Mouse (Mus musculus) urinary bladder, postnatal 14 days (tissue): ENCODE measurements at regions not wholly inside any gene's neighbourhood (a gene's known extent, or its start where the extent isn't known, plus 50 kb on each side); places are given as distances from the start of the nearest gene placed in this dataset.

Source experiments
- DNase-seq: peaks from one replicate; pipeline ENCODE4 v3.0.0; 2021; ENCODE audit warnings: low spot score

DNA sequence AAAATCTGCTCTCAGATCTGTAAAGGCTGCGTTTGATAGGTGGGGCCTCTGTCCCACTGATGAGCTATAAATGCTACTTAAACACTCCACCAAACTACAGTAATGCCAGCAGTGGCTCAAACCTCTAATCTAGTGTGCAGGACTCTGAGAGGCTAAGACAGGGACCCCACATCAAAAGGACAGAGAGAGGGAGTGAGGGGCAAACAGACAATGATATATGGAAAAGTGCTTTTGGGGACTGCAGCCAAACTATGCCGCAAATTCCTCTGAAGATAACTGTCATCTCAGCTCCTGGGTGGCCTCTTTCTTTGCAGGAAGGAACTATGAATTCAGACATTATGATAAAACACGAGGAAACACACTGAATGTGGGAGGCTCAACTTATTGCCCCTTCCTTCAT is 138.9 kb upstream of the Ddit4l start:
- no peak for DNase-seq

DNA sequence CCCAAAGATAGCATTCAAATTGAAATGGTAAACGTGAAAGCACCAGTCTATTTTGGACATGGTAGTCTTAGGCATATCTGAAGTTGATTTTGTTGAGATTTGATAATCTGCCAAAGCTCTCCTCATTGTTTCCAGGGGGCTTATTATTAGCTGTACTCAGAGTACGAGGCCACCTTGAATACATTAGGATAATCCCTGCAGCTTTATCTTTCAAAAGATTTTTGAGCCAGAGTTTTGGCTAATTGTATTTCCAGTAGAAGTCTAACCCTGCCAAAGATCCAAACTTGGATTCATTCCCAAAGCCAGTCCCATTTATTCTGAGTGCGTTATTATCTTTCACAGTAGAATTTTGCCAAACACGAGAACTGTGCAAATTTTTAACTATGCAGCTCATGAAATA is 138.4 kb upstream of the Ddit4l start:
- DNase-seq: no peak

DNA sequence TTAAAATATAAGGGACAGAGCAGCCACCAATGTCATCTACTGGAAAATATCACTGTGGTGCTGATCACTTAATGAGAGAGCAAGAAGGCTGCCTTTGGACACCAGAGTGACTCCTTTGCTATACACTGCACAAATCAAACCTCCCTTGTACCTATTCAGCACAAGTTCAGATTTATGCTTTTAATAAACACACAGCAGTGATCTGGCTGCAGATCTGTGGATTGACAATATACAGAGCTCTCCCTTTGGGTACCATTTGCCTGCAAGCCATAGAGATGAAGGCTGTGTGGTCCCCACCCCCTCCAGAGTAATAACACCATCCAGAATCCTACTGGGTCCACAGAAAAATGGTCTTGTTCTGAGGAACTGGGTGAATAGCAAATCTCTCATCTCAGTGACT is 131.8 kb upstream of the Ddit4l start:
- no peak for DNase-seq

DNA sequence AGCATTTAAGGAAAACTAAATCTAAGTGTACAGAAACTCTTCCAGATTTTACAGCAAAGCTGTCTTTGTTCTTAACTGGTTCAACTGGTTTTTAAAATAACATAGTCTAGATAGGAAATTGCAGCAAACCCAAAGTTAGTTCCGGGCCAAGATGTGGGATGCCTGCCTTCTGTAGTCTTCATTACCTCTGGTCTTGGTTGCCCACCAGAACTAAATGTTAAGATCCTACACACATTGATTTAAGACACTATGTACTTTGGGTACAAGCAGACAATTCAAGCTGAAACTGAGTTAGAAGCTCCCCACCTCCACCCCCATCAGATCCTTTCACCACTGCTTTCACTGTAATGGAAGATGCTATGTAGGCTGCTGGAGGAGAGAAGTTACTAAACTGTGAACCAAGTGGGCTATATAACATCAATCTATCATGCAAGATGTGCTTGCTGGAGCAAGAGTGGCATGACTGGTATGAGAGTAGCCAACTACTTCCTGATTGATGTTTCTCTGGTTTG is 129.8 kb upstream of the Ddit4l start:
- no peak for DNase-seq

DNA sequence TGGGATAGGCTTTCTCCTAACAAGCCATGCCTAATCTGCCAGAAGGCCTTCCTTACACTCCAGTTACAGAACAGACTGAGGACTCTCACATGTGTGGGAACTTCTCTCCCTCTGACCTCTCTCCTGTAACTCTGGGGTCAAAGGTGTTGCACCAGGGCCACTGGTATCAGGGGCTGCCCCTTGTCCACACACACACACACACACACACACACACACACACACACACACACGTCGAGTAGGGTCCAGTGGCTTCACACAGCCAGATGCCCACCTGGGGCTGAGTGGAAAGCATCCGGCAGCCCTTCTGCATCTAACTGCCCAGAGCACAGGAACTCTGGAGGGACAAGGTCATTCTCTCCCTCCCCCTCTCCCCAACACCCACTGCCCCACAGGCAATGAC is 123.1 kb upstream of the Ddit4l start:
- DNase-seq: no peak

DNA sequence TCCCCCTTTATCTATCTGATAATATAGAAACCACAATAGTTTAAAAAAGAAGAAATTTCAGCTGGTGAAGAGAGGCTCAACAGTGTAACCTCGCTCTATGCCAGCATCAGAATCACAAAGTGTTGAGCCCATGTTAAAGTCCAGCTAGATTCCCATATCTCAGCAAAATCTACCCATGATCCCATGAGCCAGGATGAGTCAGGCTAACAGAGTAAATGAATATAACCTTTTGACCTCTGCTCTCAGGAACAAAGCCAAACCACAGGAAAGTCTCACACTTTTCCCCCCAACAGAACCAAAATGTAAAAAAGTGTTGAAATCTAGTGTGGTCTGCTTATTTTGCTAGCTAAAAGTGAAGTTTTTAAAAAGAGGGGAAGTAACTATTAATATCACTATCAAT is 110.1 kb upstream of the Ddit4l start:
- DNase-seq: no peak

DNA sequence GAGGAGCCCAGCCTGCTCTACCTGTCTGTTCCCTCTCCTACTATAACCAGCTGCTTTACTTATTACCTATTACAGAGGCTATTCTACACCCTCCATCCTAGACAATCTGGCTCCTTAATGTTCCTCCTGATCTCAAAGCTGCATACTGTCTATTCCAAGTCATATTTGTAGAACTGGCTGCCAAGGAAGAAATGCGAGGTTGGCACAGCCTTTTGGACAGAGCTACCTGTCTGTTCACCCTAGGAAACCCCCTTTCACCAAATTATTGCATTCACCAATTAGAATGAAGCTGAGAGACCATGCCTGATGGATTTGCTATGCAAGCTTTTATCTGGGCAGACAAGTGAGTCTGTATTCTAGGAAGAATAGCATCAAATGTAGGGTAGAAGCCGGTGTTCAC is 109.0 kb upstream of the Ddit4l start:
- no peak for DNase-seq

DNA sequence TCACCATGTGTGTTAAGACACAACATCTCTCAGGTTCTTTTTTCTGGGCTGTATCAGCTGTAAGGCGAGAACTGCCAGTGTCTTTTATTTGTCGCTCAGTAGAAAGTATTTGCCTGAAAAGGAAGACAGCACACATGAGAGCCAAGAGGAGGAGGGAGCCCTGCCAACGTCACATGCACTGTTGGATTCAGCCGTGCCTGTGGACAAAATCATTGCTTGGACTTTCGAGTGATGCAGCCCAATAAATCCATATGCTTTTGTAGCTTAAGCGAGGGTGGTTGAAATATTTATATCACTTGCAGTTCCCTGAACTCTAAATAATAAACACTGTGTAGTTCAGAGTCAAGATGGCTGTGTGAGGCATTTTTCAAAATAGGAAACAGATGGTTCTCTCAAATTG is 108.4 kb upstream of the Ddit4l start:
- peak; percentile 31 for DNase-seq

DNA sequence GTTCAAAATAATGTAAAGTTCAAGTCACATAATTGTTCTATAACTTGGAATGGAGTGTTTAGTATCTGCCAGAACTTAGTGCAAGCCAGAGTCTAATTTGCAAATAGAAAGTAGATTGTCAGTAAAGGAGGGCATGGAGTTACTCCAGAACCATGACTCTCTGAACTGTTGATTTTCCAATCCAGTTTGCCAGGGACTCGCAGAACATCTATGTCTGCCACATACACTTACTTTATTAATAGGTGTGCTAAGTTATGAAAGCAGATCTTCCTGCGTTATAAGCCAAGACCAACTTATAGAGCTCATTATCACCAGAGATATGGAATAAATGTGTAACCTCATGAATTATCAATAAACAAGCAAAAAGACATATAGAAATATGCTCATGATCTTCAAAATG is 107.2 kb upstream of the Ddit4l start:
- DNase-seq: no peak

DNA sequence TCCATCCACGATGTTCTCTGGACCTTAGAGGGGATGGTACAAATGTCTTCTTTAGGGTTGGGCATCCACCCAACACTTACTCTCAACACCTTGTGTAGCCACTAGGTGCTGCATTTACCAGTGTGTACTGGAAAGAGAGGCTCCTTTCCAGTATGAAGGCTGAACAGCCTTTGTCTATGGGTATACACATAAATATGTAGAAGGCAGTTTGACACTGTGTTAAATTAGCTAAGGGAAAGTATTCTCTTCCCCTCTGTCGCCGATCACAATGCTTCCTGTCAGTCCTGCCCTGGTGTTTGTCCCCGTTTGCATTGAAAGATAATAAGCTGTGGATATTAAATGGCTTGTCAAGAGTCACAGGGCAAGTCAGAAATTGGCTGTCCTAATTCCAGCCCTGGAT is 104.0 kb upstream of the Ddit4l start:
- no peak for DNase-seq

DNA sequence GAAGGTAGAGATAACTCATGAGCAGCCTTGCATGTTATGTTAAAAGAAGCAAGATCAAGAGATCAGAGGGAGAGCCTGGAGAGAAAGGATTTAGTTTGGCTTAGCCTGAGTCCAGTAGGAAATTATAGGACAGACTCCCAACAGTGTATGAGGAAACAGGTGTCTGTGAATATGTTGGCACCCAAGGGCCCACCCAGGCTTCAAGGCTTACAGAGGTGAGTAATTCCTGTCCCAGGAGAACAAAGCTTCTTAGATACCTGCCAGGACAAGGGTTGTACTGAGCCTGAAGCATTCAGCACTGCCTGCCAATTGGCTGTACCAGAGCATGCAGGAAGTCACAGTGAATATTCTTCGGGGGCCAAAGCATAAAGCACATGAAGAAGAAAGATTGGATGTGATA is 101.2 kb upstream of the Ddit4l start:
- DNase-seq: no peak

DNA sequence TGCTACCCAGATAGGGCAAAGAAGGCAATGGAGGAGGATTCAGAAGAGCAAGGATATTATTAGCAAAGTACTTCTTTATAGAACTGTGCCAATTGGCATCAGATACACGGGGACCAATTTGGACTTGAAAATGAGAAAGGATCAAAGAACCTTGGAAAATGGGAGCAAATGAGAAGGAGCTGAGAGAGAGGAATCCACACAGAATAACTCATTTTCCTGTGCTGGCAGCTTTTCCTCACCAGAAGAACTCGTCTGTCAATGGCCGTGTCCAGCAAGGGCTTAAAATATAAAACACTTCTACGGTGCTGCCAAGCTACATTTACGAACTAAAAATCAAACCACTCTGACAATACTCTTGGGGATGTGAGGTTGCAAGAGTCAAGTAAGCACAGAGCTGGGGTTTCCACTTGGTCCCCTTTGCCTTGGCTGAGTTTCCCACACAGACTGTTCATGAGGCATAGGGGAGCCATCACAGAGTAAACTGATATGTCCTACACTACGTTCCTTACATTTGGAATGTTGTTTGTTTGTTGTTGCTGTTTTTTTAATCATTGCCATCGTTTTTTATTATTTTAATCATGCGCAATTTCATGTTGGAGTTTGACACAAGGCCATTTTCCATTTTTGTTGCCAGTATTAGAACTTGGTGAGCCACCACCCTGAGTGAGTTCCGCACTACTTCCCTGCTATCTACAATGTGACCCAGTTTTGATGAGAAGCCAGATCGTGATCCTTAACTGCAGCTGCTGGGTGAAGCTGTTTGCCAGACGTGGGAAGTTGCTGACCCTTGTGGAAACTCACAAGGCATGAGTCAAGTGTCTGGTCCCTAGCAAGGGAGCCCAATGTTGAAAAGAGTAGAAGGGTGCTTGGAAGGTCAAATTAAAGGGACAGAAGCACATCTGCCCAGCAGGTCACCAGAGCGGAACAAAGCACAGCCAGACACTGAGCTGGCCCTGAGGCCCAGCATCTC is 95.5 kb upstream of the Ddit4l start:
- no peak for DNase-seq

DNA sequence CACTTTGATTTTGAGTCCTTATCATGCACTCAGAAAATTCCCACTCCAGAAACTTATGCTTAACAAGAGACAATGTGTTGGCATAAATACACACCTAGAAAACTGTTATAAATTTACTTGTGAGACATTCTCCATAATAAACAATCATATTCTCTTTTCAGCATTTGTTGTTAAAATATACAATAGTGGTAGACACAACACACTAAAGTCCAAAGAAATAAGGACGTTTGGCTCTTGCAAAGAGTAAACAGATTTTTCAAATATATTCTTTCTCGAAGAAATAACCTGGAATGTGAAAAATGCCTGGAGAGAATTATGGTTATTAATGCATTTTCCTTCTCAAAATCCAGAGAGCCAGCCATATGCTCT is 91.8 kb upstream of the Ddit4l start:
- DNase-seq: no peak

DNA sequence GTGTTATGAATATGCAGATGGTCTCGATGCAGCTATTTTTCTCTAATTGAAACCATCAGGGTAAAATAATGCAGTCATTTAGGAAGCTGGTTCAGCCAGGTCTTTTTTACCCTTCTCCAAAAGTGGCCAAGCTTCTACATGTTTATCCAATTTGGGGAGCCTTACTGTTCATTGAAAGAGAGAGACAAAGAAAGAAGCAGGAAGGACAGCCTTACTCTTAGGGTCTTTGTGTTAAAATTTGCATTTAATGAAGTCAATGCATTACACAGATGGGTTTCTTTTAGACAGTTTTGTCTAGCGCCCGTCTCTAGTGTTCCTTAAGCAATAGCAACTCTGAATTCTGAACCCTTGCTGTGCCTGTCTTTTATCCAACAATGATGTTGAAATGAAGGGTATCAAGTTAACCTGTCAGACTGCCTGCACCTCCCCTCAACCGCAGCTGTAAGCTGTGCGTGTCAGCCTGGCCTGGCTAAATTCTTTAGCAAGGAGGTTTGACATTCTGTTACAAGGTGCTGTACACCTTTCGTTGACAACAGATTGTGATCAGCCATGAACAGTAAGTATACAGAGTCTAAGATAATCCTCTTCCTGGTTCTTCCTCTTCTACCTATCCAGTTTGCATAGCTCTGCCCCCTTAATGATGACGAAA is 91.3 kb upstream of the Ddit4l start:
- no peak for DNase-seq

DNA sequence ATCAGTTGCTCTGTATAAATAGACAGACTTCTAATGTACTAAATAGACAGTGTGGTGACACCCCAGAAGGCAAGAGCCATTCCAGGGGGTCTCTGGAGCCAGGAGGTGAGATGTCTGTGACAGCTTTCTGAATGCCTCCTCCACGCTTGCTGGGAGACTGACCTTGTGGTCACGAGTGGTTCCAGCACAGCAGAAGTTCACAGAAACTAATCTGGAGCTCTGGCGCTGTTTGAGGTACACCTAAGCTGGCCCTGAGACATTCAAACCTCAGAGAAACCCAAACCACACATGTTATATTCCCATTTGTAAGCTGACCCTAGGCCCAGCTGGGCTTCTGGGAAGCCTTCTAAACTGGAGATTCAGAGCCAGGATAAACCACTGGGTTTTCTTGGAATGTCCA is 79.7 kb upstream of the Ddit4l start:
- DNase-seq: no peak

DNA sequence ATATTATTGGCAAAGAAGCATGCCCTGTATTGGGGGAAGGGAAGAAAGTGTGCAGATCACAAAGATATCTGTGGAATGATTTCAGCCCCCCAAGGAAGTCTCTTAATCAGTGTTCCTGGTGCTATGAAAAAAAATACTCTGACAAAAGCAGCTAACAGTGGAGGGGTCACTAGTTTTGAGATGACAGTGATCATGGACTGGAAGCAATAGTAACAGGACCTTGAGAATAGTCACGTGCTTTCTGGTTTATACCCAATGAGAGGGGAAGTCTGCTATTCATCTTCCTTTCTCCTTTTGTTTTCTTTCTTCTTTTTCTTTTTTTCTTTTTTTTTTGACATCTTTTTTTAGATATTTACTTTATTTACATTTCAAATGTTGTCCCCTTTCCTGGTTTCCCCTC is 79.1 kb upstream of the Ddit4l start:
- DNase-seq: no peak

DNA sequence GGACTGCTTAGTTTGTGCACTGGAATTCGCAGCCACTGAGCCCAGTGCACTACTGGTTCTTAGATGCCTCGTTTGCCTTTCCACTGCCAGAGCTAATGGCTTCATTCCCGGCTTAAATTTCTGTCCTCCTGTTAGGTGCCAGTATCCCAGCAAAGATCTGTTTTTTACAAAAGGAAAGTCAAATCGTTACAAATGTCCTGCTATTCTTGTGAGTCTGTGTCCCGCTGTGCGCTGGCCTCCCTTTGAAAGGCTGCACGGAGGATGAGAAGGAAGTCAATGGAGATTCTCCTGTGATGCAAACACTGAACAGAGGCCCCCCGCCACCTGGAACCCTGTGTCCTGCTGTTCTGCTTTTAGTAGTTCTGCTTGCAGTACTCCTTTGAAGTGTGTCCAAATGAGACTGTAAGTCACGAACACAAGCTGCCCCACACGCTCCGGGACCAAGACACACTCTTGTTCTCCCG is 74.0 kb upstream of the Ddit4l start:
- DNase-seq: no peak

DNA sequence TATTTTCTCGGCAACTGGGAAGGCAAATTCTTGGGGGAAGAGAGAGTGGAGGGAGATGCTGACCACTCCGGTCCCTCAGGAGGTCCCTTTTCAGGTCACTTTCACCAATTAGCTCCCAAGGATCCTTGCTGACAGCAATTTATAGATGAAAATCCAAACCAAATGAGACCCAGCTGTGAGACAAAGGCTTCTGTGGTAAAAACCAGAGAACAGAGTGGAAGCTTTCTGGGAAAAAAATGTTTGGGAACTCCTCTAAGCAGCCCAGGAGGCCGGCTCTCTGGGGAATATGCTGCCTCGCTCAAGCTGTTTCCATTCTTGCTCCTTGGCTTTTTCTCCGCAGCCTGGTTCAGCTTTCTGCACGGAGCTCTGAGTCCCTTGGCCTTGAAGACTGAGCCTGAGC is 73.5 kb upstream of the Ddit4l start:
- DNase-seq: peak; percentile 39

DNA sequence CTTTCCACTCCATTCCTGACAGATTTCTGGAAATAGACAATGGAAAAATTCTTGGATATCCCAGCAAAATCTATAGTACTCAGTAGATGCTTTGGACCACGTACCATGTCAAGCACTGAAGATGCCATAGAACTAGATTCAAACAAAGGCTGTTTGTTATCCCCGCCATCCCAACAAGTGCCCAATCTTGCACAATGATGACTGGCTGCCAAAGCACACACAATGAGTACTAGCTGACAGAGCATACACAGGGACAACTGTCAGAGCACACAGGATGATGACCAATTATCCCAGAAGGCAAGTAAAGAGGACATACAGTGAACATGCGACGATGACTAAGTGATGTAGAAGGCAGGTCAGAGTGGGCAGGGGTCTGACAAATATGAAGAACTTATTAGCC is 70.7 kb upstream of the Ddit4l start:
- DNase-seq: no peak

DNA sequence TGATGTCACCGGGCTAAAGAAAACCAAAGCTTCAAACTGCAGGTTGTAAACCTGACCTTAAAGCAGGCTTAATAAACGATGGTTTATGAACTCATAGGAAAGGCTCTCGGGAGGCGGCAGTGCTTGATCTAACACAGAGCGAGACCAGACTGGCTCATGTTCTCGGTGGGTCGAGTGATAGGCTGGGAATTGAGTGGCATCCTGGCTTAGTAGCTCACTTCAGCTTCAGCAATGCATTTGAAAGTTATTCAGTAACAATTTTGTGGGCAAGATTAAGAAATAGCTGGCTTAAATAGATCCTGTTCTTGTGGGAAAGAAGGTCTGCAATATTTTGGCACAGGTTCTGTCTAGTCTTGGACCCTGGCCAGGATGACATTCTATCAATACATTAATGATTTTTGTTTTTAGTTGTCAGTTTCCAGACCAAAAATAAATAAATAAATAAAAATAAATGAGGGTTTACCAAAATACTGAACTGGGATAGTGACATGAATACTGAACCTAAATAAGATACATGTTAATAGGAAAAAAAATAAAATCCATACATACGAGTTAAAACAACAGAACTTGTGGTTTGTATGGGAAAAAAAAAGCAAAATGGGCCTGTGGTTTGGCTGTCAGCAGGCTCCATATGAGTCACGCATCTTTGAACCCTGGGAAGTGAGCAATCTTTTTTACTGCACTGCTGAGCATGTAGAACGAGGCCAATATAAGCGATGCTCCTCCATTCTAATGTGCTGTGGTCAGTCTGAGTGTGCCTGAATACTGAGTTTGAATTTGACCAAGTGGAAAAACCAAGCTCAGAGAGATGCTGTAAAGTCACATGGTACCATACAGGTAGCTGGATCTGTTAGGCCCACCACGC is 68.7 kb upstream of the Ddit4l start:
- no peak for DNase-seq

DNA sequence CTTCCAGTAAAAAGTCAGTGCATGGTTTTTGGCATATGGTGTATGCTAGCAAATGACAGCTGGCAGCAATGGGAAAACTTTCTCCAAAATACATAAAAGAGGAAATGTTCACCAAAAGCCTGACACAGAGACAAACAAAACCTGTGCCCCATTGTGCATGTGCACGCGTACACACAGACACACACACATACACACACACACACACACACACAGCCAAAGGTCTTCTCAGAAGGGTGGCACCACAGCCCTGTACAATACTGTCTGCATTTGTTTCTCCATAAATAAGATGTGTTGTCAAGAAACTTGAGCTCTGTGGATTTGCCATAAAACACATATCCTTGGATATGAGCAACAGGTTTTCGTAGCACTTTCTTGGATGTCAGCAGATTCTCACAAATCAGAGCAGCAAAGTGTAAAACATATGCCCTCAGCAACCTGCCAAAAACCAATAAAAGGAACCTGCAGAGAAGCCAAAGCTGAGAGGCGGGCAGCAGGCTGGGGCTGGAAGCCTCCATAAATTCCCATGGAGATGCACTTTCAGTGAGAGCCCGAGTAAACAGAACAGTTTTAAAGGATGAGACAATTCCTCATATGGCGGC is 60.5 kb upstream of the Ddit4l start:
- peak; percentile 25 for DNase-seq

DNA sequence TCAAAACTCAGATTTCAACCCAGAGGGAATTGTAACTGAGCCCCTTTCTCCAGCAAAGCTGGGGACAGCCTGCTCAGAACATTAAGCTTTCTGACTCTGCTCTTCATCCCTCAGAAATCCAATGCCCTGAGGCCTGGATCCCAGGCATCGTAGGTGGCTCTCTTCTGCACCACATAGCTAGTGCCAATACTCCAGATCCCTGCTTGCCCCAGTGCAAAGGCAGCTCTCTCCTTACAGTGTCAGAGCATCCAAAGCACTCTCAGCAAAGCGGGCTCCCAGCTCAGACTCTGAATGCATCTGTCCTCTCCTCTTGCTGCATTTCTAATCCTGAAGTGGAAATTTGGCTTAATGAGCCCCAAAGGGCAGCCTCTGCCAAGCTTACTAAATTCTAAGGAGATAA is 59.4 kb upstream of the Ddit4l start:
- no peak for DNase-seq
